Mouse (Mus musculus): ENCODE results near the gene Astn2. TPM values are rescaled to one million over a fixed set of nuclear protein-coding genes. Genes with fewer than 3 reads are reported as not detected.
A peak's percentile ranks its signal among the peaks of the same experiment; 100 is the strongest.

Gene Astn2
- total RNA-seq, 2 experiments from 2014 or later = 23.1 to 25.8 TPM

- peak; percentile 14 for DNase-seq
- intact Hi-C loops (cut with DNase I) = loop anchor here (10.0 kb wide), 1 partner anchor 379 kb away; the partner anchor contains the start of gene Astn2
Measured at GRCm38 (mm10) chr4:66025393-66026062, 378.9 kb downstream of the Astn2 start.

- no peak for DNase-seq
- intact Hi-C loops (cut with DNase I) = no loop called here
Measured at GRCm38 (mm10) chr4:66002936-66003335, 401.5 kb downstream of the Astn2 start.

- intact Hi-C loops (cut with DNase I) = no loop called here
- no peak for DNase-seq
Measured at GRCm38 (mm10) chr4:65983643-65984042, 420.8 kb downstream of the Astn2 start.

GRCm38 (mm10) chr4:65982882-65983281 is 421.5 kb downstream of the Astn2 start:
- intact Hi-C loops (cut with DNase I) = no loop called here
- peak; percentile 15 for DNase-seq

DNA sequence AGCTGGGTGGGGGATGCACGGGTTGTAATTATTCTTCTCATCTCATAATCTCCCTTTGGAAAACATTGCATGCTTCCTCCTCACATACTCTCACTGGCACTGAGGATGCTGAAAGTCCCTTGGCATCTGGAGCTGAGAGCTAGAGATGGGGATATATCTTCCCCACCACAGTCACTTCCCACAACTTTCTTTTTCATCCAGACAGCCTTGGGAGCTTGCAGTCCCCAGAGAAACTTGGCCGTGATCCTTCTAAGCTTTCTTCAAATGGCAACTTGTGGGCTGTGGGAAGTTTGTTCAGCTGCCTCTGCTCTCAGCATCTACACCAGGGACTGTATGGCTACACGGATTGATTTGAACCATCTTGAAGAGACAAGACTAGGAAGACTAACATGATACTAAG is 428.2 kb downstream of the Astn2 start:
- intact Hi-C loops (cut with DNase I) = no loop called here
- DNase-seq = no peak

GRCm38 (mm10) chr4:65972395-65972794 is 432.0 kb downstream of the Astn2 start:
- intact Hi-C loops (cut with DNase I) = no loop called here
- no peak for DNase-seq

GRCm38 (mm10) chr4:65969318-65969717 is 435.1 kb downstream of the Astn2 start:
- DNase-seq = peak; percentile 18
- intact Hi-C loops (cut with DNase I) = no loop called here

GRCm38 (mm10) chr4:65964604-65965003 is 439.8 kb downstream of the Astn2 start:
- no peak for DNase-seq
- intact Hi-C loops (cut with DNase I) = no loop called here

DNA sequence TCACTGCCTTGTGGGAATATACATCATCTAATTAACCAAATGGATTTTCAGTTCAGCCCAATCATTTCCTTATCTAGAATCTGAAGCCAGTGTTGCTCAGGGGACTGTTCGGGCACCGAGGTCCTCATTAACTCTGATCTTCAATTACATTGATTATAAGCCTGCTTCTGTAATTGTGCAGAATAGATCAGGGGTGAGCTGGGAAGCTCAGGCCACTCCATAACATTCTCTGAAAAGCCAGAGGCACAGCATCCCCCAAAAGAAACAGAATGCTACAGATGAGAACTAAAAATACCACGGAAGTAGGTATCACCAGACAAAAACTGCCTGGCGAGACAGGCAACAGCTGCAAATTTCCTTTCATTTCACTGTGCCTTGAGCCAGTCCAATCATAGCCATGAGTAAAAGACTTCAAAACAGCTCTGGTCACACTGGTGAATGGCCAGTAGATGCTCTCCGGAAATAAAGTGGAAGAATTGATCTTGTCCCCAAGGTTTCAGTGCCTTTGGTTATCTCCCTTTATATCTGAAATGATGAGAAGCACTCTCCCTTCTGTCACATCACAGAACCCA is 445.1 kb downstream of the Astn2 start:
- intact Hi-C loops (cut with DNase I) = no loop called here
- DNase-seq = no peak

DNA sequence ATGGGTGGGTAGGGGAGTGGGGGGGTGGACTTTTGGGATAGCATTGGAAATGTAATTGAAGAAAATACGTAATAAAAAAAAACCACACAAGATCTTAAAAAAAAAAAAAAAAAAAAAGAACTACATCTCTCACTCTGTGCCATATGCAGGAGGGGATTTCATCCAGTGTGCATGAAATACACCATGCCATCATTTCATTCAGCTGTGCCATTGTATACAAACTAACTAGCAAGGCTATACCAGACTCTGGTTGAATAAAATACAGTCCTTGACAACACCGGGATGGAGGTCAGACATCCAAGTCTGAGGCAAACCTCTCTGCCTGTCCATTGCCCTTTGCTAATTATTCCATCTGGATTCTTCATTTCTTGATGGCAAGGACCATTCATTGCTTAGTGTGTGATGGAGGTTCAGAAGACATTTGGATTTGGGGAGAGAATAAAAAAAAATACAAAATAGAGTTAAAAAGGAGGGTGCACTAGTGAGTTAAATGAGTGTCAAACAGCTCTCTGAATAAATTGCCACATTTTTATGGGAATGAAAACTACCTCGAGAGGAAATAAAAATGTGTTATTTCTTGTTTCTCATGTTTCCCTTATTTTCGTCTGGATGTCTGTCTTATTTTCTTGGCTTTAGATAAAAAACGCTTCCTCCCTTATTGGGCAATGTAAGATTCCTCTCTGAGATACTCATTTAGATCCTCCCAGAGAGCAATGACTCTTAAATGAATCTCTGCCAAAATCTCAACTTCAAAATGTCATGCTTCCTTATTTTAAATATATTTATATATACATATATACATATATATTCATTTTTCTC is 445.8 kb downstream of the Astn2 start:
- no peak for DNase-seq
- intact Hi-C loops (cut with DNase I) = no loop called here

DNA sequence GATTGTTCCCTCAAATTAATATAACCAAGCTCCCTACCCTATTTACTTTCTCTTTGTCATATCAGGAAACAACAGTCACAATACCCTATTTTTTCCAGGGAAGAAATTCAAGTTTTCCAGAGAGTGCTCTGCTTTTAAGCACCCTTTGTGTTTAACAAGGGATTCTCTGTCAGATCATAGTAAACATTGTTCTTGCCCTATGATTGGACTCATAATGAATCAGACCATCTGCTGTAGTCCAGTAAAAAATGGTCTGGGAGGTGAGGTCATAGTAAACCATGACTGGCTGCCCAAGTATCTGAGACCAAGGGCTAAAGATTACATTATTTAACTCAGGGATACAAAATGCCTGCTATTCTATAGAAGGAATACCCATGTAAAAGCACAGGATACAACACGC is 452.5 kb downstream of the Astn2 start:
- intact Hi-C loops (cut with DNase I) = no loop called here
- DNase-seq = no peak

DNA sequence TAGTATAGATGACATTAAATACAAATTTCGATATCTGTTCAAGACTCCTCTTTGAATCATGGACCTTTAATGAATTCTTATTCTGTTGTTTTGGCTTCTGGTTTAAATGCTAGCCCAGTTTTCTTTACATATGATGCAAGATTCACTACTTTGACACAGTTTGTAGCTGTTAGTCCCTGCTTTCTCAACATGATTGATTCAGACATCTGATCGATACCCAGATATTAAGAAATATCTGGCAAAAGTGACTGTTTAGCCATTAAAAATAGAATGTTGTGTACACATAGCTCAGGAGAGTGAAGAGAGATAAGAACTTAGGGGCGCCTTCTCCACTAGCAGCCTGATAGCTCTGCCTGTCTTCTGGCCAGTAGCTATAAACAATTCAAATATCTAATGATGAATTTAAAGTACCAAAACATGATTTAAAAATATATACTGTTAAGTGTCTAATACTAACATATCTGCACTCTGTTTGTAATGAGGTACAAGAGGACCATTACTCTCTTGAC is 457.2 kb downstream of the Astn2 start:
- no peak for DNase-seq
- intact Hi-C loops (cut with DNase I) = no loop called here

DNA sequence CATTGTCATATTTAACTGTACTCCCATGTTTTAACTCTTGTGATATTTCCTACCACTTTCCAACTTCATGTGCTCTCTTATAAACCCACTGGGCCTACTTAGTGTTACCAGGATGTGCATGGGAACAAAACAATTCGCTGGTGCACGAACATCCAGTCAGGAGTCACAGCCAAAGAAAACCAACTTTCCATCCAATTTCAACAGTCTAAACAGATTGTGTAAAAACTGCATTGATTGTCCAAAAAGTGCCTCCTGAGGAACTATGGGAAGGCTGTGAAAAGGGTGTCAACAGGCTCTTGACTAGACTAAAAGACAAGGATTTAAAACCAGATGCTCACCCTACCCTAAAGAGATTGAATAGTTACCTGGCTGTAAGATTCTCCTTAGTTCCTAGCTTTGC is 458.4 kb downstream of the Astn2 start:
- DNase-seq = no peak
- intact Hi-C loops (cut with DNase I) = no loop called here

DNA sequence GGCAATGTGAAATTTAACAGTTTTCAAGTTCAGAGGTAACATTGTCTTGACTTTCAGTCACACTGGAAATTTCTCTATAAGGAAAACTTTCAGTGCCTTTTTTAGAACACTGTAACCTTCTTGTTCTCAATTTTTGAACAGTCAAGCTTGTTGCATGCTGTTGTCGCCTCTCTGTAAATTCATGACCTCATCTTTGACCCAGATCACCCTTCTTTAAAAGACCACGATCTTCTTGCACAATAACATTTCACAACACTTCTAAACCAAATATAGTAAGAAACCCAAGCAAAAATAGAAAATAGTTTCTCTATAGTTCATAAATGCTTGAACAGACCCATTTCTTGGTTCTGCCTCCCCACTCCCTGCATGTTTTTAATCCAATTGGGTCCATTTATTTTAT is 473.5 kb downstream of the Astn2 start:
- DNase-seq = no peak
- intact Hi-C loops (cut with DNase I) = no loop called here

GRCm38 (mm10) chr4:65920294-65920693 is 484.1 kb downstream of the Astn2 start:
- intact Hi-C loops (cut with DNase I) = no loop called here
- no peak for DNase-seq

DNA sequence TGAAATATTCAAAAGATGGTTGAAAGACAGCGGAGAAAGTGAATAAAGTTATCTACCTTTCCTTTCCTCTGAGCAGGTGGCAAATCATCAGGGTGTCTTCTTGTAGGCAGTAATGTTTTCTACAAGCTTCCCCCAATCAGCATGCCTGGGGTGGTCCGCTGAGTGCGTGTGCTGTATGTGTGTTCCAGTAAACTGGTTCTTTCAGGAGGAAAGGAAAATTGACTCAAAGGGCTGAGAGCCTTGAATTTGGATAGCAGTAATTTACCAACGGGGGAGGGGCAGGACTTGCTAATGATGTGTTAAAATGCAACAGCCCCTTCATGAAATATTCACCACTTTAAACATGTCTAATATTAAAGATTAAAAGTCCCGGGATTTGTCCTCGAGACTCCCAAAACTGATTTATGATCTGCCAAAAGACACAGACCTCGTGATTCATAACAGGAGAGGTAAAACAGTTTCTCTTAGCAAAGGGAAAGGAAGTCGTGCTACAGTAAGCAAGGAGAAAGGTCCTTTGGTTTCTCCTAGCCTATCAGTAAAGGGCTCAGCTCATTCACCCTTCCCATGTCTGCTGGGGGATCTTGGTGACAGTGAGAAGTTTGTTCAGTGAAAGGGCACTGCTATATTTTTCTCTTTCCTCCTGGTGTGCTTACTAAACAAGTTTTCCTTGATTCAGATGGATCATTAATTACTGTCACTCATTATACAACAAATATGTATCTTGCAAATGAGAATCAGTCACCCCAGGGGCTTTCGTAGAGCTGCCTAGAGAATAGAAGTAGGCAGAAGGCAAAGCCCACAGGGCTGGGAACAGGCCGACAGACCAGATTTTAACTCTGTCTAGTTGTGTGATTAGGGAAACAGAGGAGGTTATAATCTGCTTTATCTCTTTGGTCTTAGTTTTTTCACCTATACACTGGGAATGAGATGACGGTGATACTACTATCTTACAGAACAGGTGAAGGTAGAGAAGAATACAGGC is 488.1 kb downstream of the Astn2 start:
- intact Hi-C loops (cut with DNase I) = no loop called here
- DNase-seq = no peak

DNA sequence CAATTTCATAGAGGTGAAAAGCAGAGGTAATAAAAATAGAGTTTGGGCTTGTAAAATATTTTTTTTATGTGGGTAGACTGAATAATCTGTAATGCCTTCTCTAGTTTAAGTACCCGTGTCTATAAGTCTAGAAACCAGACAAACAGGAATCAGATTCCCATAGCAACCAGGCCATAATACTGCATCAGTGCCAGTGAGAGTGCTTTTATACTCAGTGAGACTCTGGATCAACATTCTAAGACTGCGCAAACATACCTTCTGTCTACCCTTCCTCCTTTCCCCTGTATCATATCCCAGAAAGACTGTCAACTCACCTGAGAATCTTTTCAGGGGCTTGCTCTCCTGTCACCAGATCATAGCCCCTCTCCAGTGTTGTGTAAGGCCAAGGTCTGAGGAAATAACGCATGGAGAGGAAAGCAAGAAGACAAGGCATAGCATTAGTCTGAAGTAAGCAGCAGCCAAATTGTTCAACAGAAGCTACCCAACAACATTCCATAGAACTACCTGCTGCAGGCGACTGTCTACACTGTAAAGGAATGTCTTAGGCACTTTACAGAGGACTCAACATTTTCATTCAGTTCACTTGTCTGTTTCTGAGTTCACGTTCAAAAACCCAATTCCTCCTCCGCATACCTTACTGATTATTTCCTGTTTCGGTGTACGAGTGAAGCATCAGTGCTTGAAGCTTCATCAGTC is 492.0 kb downstream of the Astn2 start:
- intact Hi-C loops (cut with DNase I) = no loop called here
- DNase-seq = no peak

DNA sequence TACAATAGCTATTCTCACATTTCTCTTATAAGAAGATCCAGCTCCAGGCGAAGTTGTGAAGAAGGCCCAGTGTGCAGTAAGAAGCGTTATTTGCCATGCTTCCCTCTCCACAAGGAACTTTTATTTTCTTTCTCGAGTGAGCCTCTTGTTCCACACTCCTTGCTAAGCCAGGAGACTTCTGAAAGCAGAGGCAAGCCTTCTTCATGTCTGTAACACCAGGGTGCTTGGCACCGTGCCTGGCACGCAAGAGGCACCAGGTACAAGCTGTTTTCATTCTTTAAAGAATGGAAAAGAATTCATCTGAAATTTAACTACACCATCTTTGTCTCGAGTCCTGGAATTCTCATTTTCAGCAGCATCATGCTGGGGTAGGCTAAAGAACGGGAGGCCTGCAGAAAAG is 496.8 kb downstream of the Astn2 start:
- DNase-seq = peak; percentile 69
- intact Hi-C loops (cut with DNase I) = no loop called here

- DNase-seq = no peak
- intact Hi-C loops (cut with DNase I) = no loop called here
Measured at GRCm38 (mm10) chr4:65904963-65905362, 499.4 kb downstream of the Astn2 start.
